Mouse (Mus musculus) MEL (cell line): ENCODE data around the gene Picalm. TPM values are rescaled to one million over a fixed set of nuclear protein-coding genes. Genes with fewer than 3 reads are reported as not detected.

Experiments used
- DNase-seq: peaks from one replicate; pipeline ENCODE4 v3.0.0; 2011; ENCODE audit warnings: low read depth, low spot score
- H3K27ac ChIP-seq: 2 replicates; pipeline ENCODE4 v1.5.1; 2012; ENCODE audit warnings: low read depth, mild to moderate bottlenecking, control low read depth, low read length, moderate library complexity; ENCODE audit not compliant: control insufficient read depth
- H3K27me3 ChIP-seq, 2 experiments: fragments of 150-350 bp in 1 of 2; sonication (generic) in 1 of 2; 2 replicates each; pipeline ENCODE4 v1.6.1; 2012; ENCODE audit warnings: low read length in 2 of 2, mild to moderate bottlenecking in 2 of 2, improper control_type of control experiment in 1 of 2, moderate library complexity in 1 of 2; ENCODE audit not compliant: insufficient read depth in 2 of 2, control insufficient read depth in 1 of 2
- H3K36me3 ChIP-seq, 2 experiments: 2 replicates each; pipeline ENCODE4 v1.6.1; 2012 to 2014; ENCODE audit warnings: low read length in 2 of 2, improper control_type of control experiment in 1 of 2, inconsistent platforms in 1 of 2, mild to moderate bottlenecking in 1 of 2; ENCODE audit not compliant: insufficient read depth in 2 of 2, control insufficient read depth in 1 of 2
- H3K4me1 ChIP-seq, 2 experiments: fragments of 150-350 bp in 1 of 2; sonication (generic) in 1 of 2; 2 replicates each; pipeline ENCODE4 v1.6.1; 2012; ENCODE audit warnings: low read length in 2 of 2, improper control_type of control experiment in 1 of 2, mild to moderate bottlenecking in 1 of 2; ENCODE audit not compliant: insufficient read depth in 2 of 2, control insufficient read depth in 1 of 2
- H3K4me3 ChIP-seq, 2 experiments: fragments of 150-350 bp in 1 of 2; sonication (generic) in 1 of 2; 2 replicates each; pipeline ENCODE4 v1.5.1; 2012; ENCODE audit warnings: low read depth in 2 of 2, low read length in 2 of 2, mild to moderate bottlenecking in 2 of 2, moderate library complexity in 2 of 2, control low read depth in 1 of 2, improper control_type of control experiment in 1 of 2; ENCODE audit not compliant: control insufficient read depth in 1 of 2, insufficient read depth in 1 of 2
- H3K79me2 ChIP-seq: 2 replicates; pipeline ENCODE4 v1.6.1; 2012; ENCODE audit warnings: mild to moderate bottlenecking, low read length, moderate library complexity; ENCODE audit not compliant: control insufficient read depth, poor library complexity, insufficient read depth
- H3K9ac ChIP-seq: 2 replicates; pipeline ENCODE4 v1.6.1; 2012; ENCODE audit warnings: low read depth, mild to moderate bottlenecking, control low read depth, low read length, moderate library complexity; ENCODE audit not compliant: control insufficient read depth, poor library complexity, severe bottlenecking
- H3K9me3 ChIP-seq: fragments of 150-350 bp; sonication (generic); replicated peaks from 2 replicates; pipeline ENCODE4 v1.6.1; 2012; ENCODE audit warnings: mild to moderate bottlenecking, low read length, improper control_type of control experiment, moderate library complexity; ENCODE audit not compliant: insufficient read depth
- BHLHE40 ChIP-seq: IDR thresholded peaks from 2 replicates; pipeline ENCODE4 v1.6.1; 2012; ENCODE audit warnings: low read depth, mild to moderate bottlenecking, inconsistent platforms, low read length, improper control_type of control experiment, borderline replicate concordance
- CHD1 ChIP-seq: IDR thresholded peaks from 2 replicates; pipeline ENCODE4 v1.6.1; 2012; ENCODE audit warnings: low read depth, mild to moderate bottlenecking, inconsistent platforms, low read length, improper control_type of control experiment
- CHD2 ChIP-seq: IDR thresholded peaks from 2 replicates; pipeline ENCODE4 v1.6.1; 2011; ENCODE audit warnings: low read length, improper control_type of control experiment
- CTCF ChIP-seq, 3 experiments: IDR thresholded peaks in 2 of 3; conservative IDR thresholded peaks in 1 of 3; 2 replicates each; pipeline ENCODE4 v1.5.1; 2011 to 2012; ENCODE audit warnings: low read length in 3 of 3, low read depth in 2 of 3, mild to moderate bottlenecking in 2 of 3, improper control_type of control experiment in 1 of 3, inconsistent platforms in 1 of 3, mixed read lengths in 1 of 3, moderate library complexity in 1 of 3; ENCODE audit not compliant: control insufficient read depth in 1 of 3, insufficient read depth in 1 of 3, poor library complexity in 1 of 3, severe bottlenecking in 1 of 3
- E2F4 ChIP-seq: IDR thresholded peaks from 2 replicates; pipeline ENCODE4 v1.6.1; 2011; ENCODE audit warnings: low read depth, low read length, improper control_type of control experiment, borderline replicate concordance
- ELF1 ChIP-seq: IDR thresholded peaks from 2 replicates; pipeline ENCODE4 v1.6.1; 2014; ENCODE audit warnings: low read depth, mild to moderate bottlenecking, inconsistent platforms, low read length, improper control_type of control experiment, moderate library complexity
- EP300 ChIP-seq, 2 experiments: IDR thresholded peaks; 2 replicates each; pipeline ENCODE4 v1.6.1; 2011; ENCODE audit warnings: improper control_type of control experiment in 2 of 2, low read length in 2 of 2, low read depth in 1 of 2, mild to moderate bottlenecking in 1 of 2
- ETS1 ChIP-seq: IDR thresholded peaks from 2 replicates; pipeline ENCODE4 v1.6.1; 2012; ENCODE audit warnings: low read depth, mild to moderate bottlenecking, inconsistent platforms, low read length, improper control_type of control experiment, moderate library complexity
- GABPA ChIP-seq: IDR thresholded peaks from 2 replicates; pipeline ENCODE4 v1.6.1; 2012; ENCODE audit warnings: low read depth, mild to moderate bottlenecking, inconsistent platforms, low read length, improper control_type of control experiment, moderate library complexity
- HCFC1 ChIP-seq: IDR thresholded peaks from 2 replicates; pipeline ENCODE4 v1.6.1; 2012; ENCODE audit warnings: low read depth, mild to moderate bottlenecking, inconsistent platforms, low read length, improper control_type of control experiment, moderate library complexity
- JUND ChIP-seq: IDR thresholded peaks from 2 replicates; pipeline ENCODE4 v1.6.1; 2011; ENCODE audit warnings: low read depth, mild to moderate bottlenecking, improper control_type of control experiment, low read length
- MAX ChIP-seq: IDR thresholded peaks from 2 replicates; pipeline ENCODE4 v1.6.1; 2011; ENCODE audit warnings: low read length, improper control_type of control experiment
- MAZ ChIP-seq: IDR thresholded peaks from 2 replicates; pipeline ENCODE4 v1.6.1; 2012; ENCODE audit warnings: low read depth, mild to moderate bottlenecking, inconsistent platforms, low read length, improper control_type of control experiment
- MEF2A ChIP-seq: IDR thresholded peaks from 2 replicates; pipeline ENCODE4 v1.6.1; 2014; ENCODE audit warnings: low read depth, mild to moderate bottlenecking, inconsistent platforms, low read length, improper control_type of control experiment; ENCODE audit not compliant: poor library complexity, insufficient replicate concordance, severe bottlenecking; ENCODE audit errors: extremely low read depth
- MXI1 ChIP-seq: IDR thresholded peaks from 2 replicates; pipeline ENCODE4 v1.6.1; 2011; ENCODE audit warnings: mild to moderate bottlenecking, low read depth, low read length, improper control_type of control experiment
- NELFE ChIP-seq: IDR thresholded peaks from 2 replicates; pipeline ENCODE4 v1.6.1; 2011; ENCODE audit warnings: low read depth, low read length, improper control_type of control experiment
- POLR2AphosphoS2 ChIP-seq: IDR thresholded peaks from 2 replicates; pipeline ENCODE4 v1.6.1; 2011; ENCODE audit warnings: low read length, improper control_type of control experiment
- POLR2AphosphoS5 ChIP-seq: IDR thresholded peaks from 2 replicates; pipeline ENCODE4 v1.6.1; 2012; ENCODE audit warnings: low read depth, borderline replicate concordance, mild to moderate bottlenecking, inconsistent platforms, low read length, moderate library complexity, mixed read lengths
- RCOR1 ChIP-seq: IDR thresholded peaks from 2 replicates; pipeline ENCODE4 v1.6.1; 2012; ENCODE audit warnings: low read depth, mild to moderate bottlenecking, inconsistent platforms, low read length, improper control_type of control experiment
- TAL1 ChIP-seq: IDR thresholded peaks from 2 replicates; pipeline ENCODE4 v1.6.1; 2012; ENCODE audit warnings: mild to moderate bottlenecking, inconsistent platforms, low read length, moderate library complexity, mixed read lengths
- TCF12 ChIP-seq: IDR thresholded peaks from 2 replicates; pipeline ENCODE4 v1.6.1; 2014; ENCODE audit warnings: low read depth, mild to moderate bottlenecking, inconsistent platforms, low read length, improper control_type of control experiment, moderate library complexity
- ZC3H11A ChIP-seq: IDR thresholded peaks from 2 replicates; pipeline ENCODE4 v1.6.1; 2012; ENCODE audit warnings: low read depth, mild to moderate bottlenecking, inconsistent platforms, low read length, improper control_type of control experiment
- ZNF384 ChIP-seq: IDR thresholded peaks from 2 replicates; pipeline ENCODE4 v1.6.1; 2012; ENCODE audit warnings: low read depth, mild to moderate bottlenecking, inconsistent platforms, low read length, improper control_type of control experiment
- polyA plus RNA-seq, 2 experiments: library from polyadenylated mRNA; stranded (reverse) in 1 of 2; unstranded in 1 of 2; fragments of >175 nt in 1 of 2; fragments of >200 nt in 1 of 2; gene quantifications; 2 replicates each; pipeline versions ENCODE4 v1.2.1 to v1.2.4; 2012; ENCODE audit warnings: low replicate concordance in 2 of 2, low read depth in 1 of 2; ENCODE audit not compliant: insufficient read length in 2 of 2, insufficient read depth in 1 of 2, missing spikeins in 1 of 2
- total RNA-seq: library from RNA; depleted of rRNA; stranded (reverse); fragments of 300-350 nt; gene quantifications from 2 replicates; pipeline ENCODE4 v1.2.3, GENCODE M21; 2012

Picalm gene
- total and polyA plus RNA-seq, 3 experiments, result 53.4 to 78.9 (median 74.9) TPM

- H3K36me3 ChIP-seq, result no peaks in the 10 kb centered on the region
Observed at GRCm38 (mm10) chr7:90233921-90234320, 103.9 kb downstream of the Picalm start.

GRCm38 (mm10) chr7:90236289-90236905, 106.4 kb downstream of the Picalm start:
- no peak for DNase-seq
- H3K4me1 ChIP-seq, result no peaks in the 10 kb centered on the region
- TF ChIP-seq CHD1 (no peak), POLR2AphosphoS5 (no peak), EP300 (IDR thresholded peaks at IDR 0.05; ENCODE audit: low read depth in 1 of 2, low read length in 2 of 2) (no peak), JUND (no peak), NELFE (no peak), ZC3H11A (no peak), RCOR1 (no peak), TCF12 (no peak), CHD2 (no peak), ELF1 (no peak), E2F4 (no peak), MAX (no peak), TAL1 (no peak), ETS1 (no peak)

More at GRCm38 (mm10) chr7:90233921-90234320, 103.9 kb downstream of the Picalm start:
- Histone ChIP-seq H3K27ac (no peak overlapping the region), H3K4me3 (no peak overlapping the region), H3K4me1 (no peaks in the 10 kb centered on the region), H3K9me3 (no peaks in the 10 kb centered on the region), H3K9ac (no peak overlapping the region), H3K27me3 (peaks cover 2 to 4% of the 10 kb centered on the region in 2 experiments; a peak in 2 of 4 replicates), H3K79me2 (no peaks in the 10 kb centered on the region)
- no peak for DNase-seq
- TF ChIP-seq CTCF (IDR thresholded peaks at IDR 0.05 in 2 of 3, conservative IDR thresholded peaks at IDR 0.05 in 1 of 3; ENCODE audit: control insufficient read depth in 1 of 3, insufficient read depth in 1 of 3, low read depth in 2 of 3, low read length in 3 of 3, poor library complexity in 1 of 3, severe bottlenecking in 1 of 3) (no peak), MEF2A (no peak), EP300 (IDR thresholded peaks at IDR 0.05; ENCODE audit: low read depth in 1 of 2, low read length in 2 of 2) (no peak), ELF1 (no peak), POLR2AphosphoS2 (no peak), TCF12 (no peak), RCOR1 (no peak), BHLHE40 (no peak), NELFE (no peak), E2F4 (no peak), HCFC1 (no peak), ZNF384 (no peak), GABPA (no peak), MAZ (no peak), CHD1 (no peak), MXI1 (no peak)

More at GRCm38 (mm10) chr7:90236289-90236905, 106.4 kb downstream of the Picalm start:
- H3K27ac ChIP-seq, result no peak overlapping the region
- no peak overlapping the region for H3K4me3 ChIP-seq
- H3K9me3 ChIP-seq, result no peaks in the 10 kb centered on the region
- H3K27me3 ChIP-seq, result peaks cover 2 to 4% of the 10 kb centered on the region in 2 experiments; a peak in 3 of 4 replicates
- no peaks in the 10 kb centered on the region for H3K79me2 ChIP-seq
- H3K36me3 ChIP-seq, result no peaks in the 10 kb centered on the region
- H3K9ac ChIP-seq, result no peak overlapping the region
